Mouse (Mus musculus): ENCODE measurements around the gene Nmrk2. TPM values are rescaled to one million over a fixed set of nuclear protein-coding genes. Genes with fewer than 3 reads are reported as not detected.
"Not testable (repeated sequence)": the region's sequence is repeated elsewhere in the genome, so short reads cannot be mapped to it uniquely, and the experiment has no call there.

The Nmrk2 gene
- polyA plus RNA-seq, 1 experiment from 2014 or later: not detected

GRCm38 (mm10) chr10:81173132-81173531 lies 28.7 kb downstream of the Nmrk2 start:
- Histone ChIP-seq H3K9me3 (no peaks in the 10 kb centered on the region), H3K9ac (peak overlapping the region; percentile 62), H3K4me1 (peaks cover 45% of the 10 kb centered on the region), H3K4me2 (peak overlapping the region; percentile 96), H3K4me3 (0 out of 2 replicates have a peak overlapping the region, but pooled peaks have one; percentile 21), H3K27ac (peak overlapping the region; percentile 92), H3K36me3 (peaks cover 9% of the 10 kb centered on the region), H3K27me3 (no peaks in the 10 kb centered on the region)
- WGBS: 6% methylated on average over 21 of the region's 21 CpGs
- ATAC-seq (ENCODE audit: insufficient number of reproducible peaks, insufficient read depth, low FRiP score, low TSS enrichment, low read depth): no peak

DNA sequence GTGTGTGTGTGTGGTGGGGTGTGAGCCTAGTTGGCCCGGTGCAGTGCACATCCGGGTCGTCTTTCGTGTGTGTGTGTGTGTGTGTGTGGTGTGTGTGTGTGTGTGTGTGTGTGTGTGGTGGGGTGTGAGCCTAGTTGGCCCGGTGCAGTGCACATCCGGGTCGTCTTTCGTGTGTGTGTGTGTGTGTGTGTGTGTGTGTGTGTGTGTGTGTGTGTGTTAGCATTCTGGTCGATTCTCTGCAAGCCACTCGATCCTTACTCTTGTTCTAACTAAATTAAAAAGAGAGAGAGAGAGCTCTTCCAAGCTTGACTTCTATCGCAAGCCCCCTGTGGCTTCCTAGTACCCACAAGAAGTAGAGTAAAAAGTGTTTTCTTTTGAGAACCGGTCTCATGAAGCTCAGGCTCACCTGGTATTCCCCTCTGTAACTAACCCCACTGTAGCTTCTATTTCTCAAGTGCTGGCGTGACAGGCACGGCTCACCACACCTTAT lies 32.4 kb downstream of the Nmrk2 start:
- H3K4me1 ChIP-seq: peaks cover 38% of the 10 kb centered on the region
- H3K9me3 ChIP-seq; H3K27me3 ChIP-seq; H3K4me3 ChIP-seq; ATAC-seq (ENCODE audit: insufficient number of reproducible peaks, insufficient read depth, low FRiP score, low TSS enrichment, low read depth): not testable (repeated sequence)
- peak overlapping the region; percentile 92 for H3K4me2 ChIP-seq
- H3K9ac ChIP-seq: 0 out of 2 replicates have a peak overlapping the region, but pooled peaks have one; percentile 1
- 26% methylated on average over 10 of the region's 14 CpGs for WGBS
- peaks cover 10% of the 10 kb centered on the region for H3K36me3 ChIP-seq
- H3K27ac ChIP-seq: peak overlapping the region; percentile 39; the same call in 1 of the 2 replicates

DNA sequence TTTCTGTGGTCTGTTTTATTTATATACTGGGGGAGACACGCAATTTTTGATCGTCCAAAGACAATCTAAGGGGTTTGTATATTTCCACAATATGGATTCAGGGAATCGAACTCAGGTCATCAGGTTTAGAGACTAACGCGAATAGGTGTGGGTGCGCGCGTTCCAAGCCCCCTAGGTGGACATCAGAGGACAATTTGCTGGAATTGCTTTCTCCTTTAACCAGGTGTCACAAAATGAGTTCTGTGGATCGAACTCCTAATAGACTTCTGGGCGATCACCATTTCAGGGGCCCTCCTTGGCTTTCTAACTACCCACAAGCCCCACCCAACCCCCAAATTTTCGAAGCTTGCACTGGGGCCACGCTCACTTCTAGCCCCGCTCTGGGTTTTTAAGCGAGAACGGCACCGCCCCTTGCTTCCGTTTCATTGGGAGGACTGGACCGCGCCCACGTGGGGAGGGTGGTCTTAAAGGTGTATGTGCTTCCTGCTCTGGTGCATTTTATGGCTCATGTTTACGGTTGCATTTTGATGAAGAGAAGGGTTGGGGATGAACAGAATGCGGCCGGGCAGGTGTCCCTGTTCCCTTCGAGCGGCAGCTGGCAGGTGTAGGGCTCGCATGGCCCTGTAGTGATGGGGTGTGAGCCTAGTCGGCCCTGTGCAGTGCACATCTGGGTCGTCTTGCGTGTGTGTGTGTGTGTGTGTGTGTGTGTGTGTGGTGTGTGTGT lies 33.2 kb downstream of the Nmrk2 start:
- Histone ChIP-seq H3K9me3 (no peaks in the 10 kb centered on the region), H3K9ac (peak overlapping the region; percentile 70), H3K27ac (peak overlapping the region; percentile 87), H3K27me3 (no peaks in the 10 kb centered on the region), H3K4me2 (peak overlapping the region; percentile 92), H3K4me1 (peaks cover 31% of the 10 kb centered on the region), H3K36me3 (peaks cover 18% of the 10 kb centered on the region), H3K4me3 (peak overlapping the region; percentile 92)
- no peak for ATAC-seq (ENCODE audit: insufficient number of reproducible peaks, insufficient read depth, low FRiP score, low TSS enrichment, low read depth)
- 3% methylated on average over 29 of the region's 29 CpGs for WGBS

GRCm38 (mm10) chr10:81168087-81168431 lies 33.8 kb downstream of the Nmrk2 start:
- 6% methylated on average over 5 of the region's 5 CpGs for WGBS
- peak overlapping the region; percentile 92 for H3K4me2 ChIP-seq
- peaks cover 24% of the 10 kb centered on the region for H3K4me1 ChIP-seq
- peak overlapping the region; percentile 70 for H3K9ac ChIP-seq
- peak; percentile 40; the same call in 1 of the 2 replicates for ATAC-seq (ENCODE audit: insufficient number of reproducible peaks, insufficient read depth, low FRiP score, low TSS enrichment, low read depth)
- peak overlapping the region; percentile 87 for H3K27ac ChIP-seq
- H3K27me3 ChIP-seq: no peaks in the 10 kb centered on the region
- H3K9me3 ChIP-seq: no peaks in the 10 kb centered on the region
- H3K4me3 ChIP-seq: peak overlapping the region; percentile 92
- H3K36me3 ChIP-seq: peaks cover 23% of the 10 kb centered on the region

GRCm38 (mm10) chr10:81167200-81168086 lies 34.4 kb downstream of the Nmrk2 start, which contains the start of gene Pias4:
Gene Pias4, minus strand, starts transcription at chr10:81167923.
- peak within 1 kb of the TSS; percentile 92 for H3K4me3 ChIP-seq
- peaks cover 21% of the 10 kb centered on the region for H3K4me1 ChIP-seq
- no peaks in the 10 kb centered on the region for H3K27me3 ChIP-seq
- peak; percentile 84 for ATAC-seq (ENCODE audit: insufficient number of reproducible peaks, insufficient read depth, low FRiP score, low TSS enrichment, low read depth)
- H3K4me2 ChIP-seq: peak within 1 kb of the TSS; percentile 92
- peak within 1 kb of the TSS; percentile 87 for H3K27ac ChIP-seq
- peak within 1 kb of the TSS; percentile 89 for H3K9ac ChIP-seq
- WGBS: under 1% methylated on average over 62 of the region's 64 CpGs
- no peaks in the 10 kb centered on the region for H3K9me3 ChIP-seq
- peaks cover 29% of the 10 kb centered on the region for H3K36me3 ChIP-seq

DNA sequence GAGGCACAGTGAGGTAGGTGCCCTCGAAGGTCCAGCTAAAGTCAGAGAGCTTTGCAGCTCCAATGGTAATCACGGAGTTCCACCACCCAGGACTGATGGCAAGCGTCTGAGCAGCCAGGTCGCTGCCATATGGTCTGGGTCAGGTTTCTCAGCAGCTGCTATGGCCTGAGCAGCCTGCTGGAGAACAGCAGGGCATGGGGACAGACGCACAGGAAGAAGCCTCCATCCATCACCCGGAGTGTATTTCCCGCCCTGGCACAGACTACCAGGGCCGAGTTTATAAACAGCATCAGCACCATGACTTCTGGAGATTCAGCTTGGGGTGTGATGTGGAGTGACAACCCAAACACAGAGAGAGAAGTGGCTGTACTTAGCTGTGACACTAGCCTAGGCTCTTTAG lies 36.7 kb downstream of the Nmrk2 start:
- Histone ChIP-seq H3K4me2 (no peak overlapping the region), H3K36me3 (peaks cover 52% of the 10 kb centered on the region), H3K9me3 (no peaks in the 10 kb centered on the region), H3K27ac (no peak overlapping the region), H3K27me3 (no peaks in the 10 kb centered on the region), H3K9ac (peak overlapping the region; percentile 44; the same call in 1 of the 2 replicates), H3K4me3 (no peak overlapping the region), H3K4me1 (peaks cover 21% of the 10 kb centered on the region)
- 81% methylated on average over 8 of the region's 8 CpGs for WGBS
- ATAC-seq (ENCODE audit: insufficient number of reproducible peaks, insufficient read depth, low FRiP score, low TSS enrichment, low read depth): no peak

GRCm38 (mm10) chr10:81162318-81162652 lies 39.6 kb downstream of the Nmrk2 start:
- Histone ChIP-seq H3K36me3 (peaks cover 75% of the 10 kb centered on the region), H3K27ac (no peak overlapping the region), H3K9me3 (no peaks in the 10 kb centered on the region), H3K4me3 (no peak overlapping the region), H3K27me3 (no peaks in the 10 kb centered on the region), H3K4me1 (peaks cover 14% of the 10 kb centered on the region), H3K9ac (0 out of 2 replicates have a peak overlapping the region, but pooled peaks have one; percentile 27), H3K4me2 (no peak overlapping the region)
- no peak for ATAC-seq (ENCODE audit: insufficient number of reproducible peaks, insufficient read depth, low FRiP score, low TSS enrichment, low read depth)
- whole genome bisulfite sequencing: 74% methylated on average over 2 of the region's 2 CpGs

GRCm38 (mm10) chr10:81161602-81162317 lies 40.1 kb downstream of the Nmrk2 start:
- H3K27me3 ChIP-seq: no peaks in the 10 kb centered on the region
- 86% methylated on average over 8 of the region's 8 CpGs for WGBS
- H3K4me3 ChIP-seq: no peak overlapping the region
- H3K9ac ChIP-seq: 0 out of 2 replicates have a peak overlapping the region, but pooled peaks have one; percentile 27
- no peak overlapping the region for H3K4me2 ChIP-seq
- H3K36me3 ChIP-seq: peaks cover 81% of the 10 kb centered on the region
- no peak overlapping the region for H3K27ac ChIP-seq
- peaks cover 11% of the 10 kb centered on the region for H3K4me1 ChIP-seq
- H3K9me3 ChIP-seq: no peaks in the 10 kb centered on the region
- no peak for ATAC-seq (ENCODE audit: insufficient number of reproducible peaks, insufficient read depth, low FRiP score, low TSS enrichment, low read depth)

DNA sequence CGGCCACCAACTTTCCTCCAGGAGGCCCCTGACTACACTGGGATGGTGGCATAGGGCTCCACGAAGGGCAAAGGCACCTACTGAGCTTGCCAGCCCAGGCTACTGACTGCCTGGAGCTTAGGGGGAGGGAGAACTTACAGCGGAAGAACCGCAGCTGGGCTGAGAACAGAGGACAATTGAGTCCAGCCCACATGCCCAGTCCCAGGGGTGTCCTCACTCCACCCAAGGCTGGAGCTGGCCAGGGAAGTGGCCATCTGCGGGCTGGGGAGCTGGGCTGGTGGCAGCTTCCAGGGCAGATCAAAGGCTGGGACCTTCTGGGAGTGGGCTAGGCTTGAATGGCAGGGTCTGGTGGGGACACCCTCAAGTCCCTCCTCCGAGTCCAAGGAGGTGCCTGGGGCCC lies 47.1 kb downstream of the Nmrk2 start:
- peaks cover 80% of the 10 kb centered on the region for H3K36me3 ChIP-seq
- 79% methylated on average over 6 of the region's 6 CpGs for WGBS
- H3K9me3 ChIP-seq: no peaks in the 10 kb centered on the region
- H3K9ac ChIP-seq: no peak overlapping the region
- no peaks in the 10 kb centered on the region for H3K27me3 ChIP-seq
- no peak overlapping the region for H3K4me2 ChIP-seq
- peak overlapping the region; percentile 36; the same call in 1 of the 2 replicates for H3K27ac ChIP-seq
- ATAC-seq (ENCODE audit: insufficient number of reproducible peaks, insufficient read depth, low FRiP score, low TSS enrichment, low read depth): no peak
- H3K4me3 ChIP-seq: no peak overlapping the region
- H3K4me1 ChIP-seq: no peaks in the 10 kb centered on the region

DNA sequence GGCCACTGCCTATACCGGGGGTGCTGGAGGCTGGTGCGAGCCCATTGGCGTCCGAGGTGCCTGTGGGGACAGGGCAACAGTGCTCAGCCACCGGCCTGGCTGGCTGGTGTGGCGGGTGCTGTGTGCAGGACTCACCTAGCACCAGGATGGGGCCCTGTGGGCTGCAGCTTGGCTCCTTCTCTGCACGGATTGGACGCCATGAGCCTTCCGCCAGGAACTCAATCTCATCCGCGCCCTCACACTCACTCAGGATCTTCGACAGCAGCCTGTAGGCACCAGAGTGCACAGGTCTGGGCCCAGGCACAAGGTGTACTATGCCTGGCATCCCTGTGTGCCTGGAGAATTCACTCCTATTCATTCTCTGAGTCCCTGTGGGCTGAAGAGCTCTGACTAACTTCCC lies 47.5 kb downstream of the Nmrk2 start:
- no peak overlapping the region for H3K9ac ChIP-seq
- H3K36me3 ChIP-seq: peaks cover 82% of the 10 kb centered on the region
- peak overlapping the region; percentile 36; the same call in 1 of the 2 replicates for H3K27ac ChIP-seq
- H3K9me3 ChIP-seq: no peaks in the 10 kb centered on the region
- no peak overlapping the region for H3K4me3 ChIP-seq
- whole genome bisulfite sequencing: 90% methylated on average over 12 of the region's 12 CpGs
- H3K4me2 ChIP-seq: no peak overlapping the region
- H3K27me3 ChIP-seq: no peaks in the 10 kb centered on the region
- ATAC-seq (ENCODE audit: insufficient number of reproducible peaks, insufficient read depth, low FRiP score, low TSS enrichment, low read depth): no peak
- H3K4me1 ChIP-seq: no peaks in the 10 kb centered on the region

DNA sequence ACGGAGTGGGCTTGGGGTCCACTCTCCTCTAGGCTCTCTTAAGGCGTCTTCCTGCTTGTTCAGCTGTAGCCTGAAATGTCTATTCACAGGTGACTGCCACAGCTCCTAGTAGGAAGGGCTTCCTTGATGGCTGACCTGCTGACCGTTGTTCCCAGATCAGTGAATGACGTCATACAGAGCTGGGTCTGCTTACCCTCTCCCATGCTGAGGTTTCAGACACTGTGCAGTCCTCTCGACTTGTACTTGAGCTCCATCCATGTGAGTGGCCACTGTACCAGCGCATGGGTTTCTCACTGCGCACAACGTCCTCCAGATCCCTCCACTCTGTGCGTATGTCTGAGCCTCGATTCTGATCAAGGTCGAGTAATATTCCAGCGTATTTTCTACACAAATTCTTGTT lies 49.2 kb downstream of the Nmrk2 start:
- no peaks in the 10 kb centered on the region for H3K9me3 ChIP-seq
- H3K4me1 ChIP-seq: no peaks in the 10 kb centered on the region
- peak overlapping the region; percentile 57; the same call in 1 of the 2 replicates for H3K27ac ChIP-seq
- no peaks in the 10 kb centered on the region for H3K27me3 ChIP-seq
- no peak for ATAC-seq (ENCODE audit: insufficient number of reproducible peaks, insufficient read depth, low FRiP score, low TSS enrichment, low read depth)
- H3K36me3 ChIP-seq: peaks cover 85% of the 10 kb centered on the region
- no peak overlapping the region for H3K4me2 ChIP-seq
- H3K4me3 ChIP-seq: no peak overlapping the region
- no peak overlapping the region for H3K9ac ChIP-seq
- 73% methylated on average over 12 of the region's 12 CpGs for WGBS
